Mouse (Mus musculus) neural tube, embryonic 15.5 days (tissue): ENCODE data around the gene Tmem9. TPM values are rescaled to one million over a fixed set of nuclear protein-coding genes. Genes with fewer than 3 reads are reported as not detected.

Source experiments
- ATAC-seq: fragments of 200-750 bp; cut with Nextera tagmentation; 2 replicates; pipeline ENCODE4 v1.8.0; 2017; ENCODE audit warnings: mild to moderate bottlenecking, moderate TSS enrichment, moderate library complexity; ENCODE audit not compliant: low FRiP score
- H3K27ac ChIP-seq: fragments of 300-500 bp; sonication (generic); replicated peaks from 2 replicates; pipeline ENCODE4 v1.5.1; 2015; ENCODE audit warnings: mild to moderate bottlenecking, inconsistent platforms
- H3K27me3 ChIP-seq: fragments of 300-500 bp; sonication (generic); replicated peaks from 2 replicates; pipeline ENCODE4 v1.6.1; 2015; ENCODE audit warnings: inconsistent platforms
- H3K36me3 ChIP-seq: fragments of 300-500 bp; sonication (generic); 2 replicates; pipeline ENCODE4 v1.6.1; 2015; ENCODE audit warnings: inconsistent platforms
- H3K4me1 ChIP-seq: fragments of 300-500 bp; sonication (generic); 2 replicates; pipeline ENCODE4 v1.6.1; 2015; ENCODE audit warnings: inconsistent platforms
- H3K4me2 ChIP-seq: fragments of 300-500 bp; sonication (generic); 2 replicates; pipeline ENCODE4 v1.6.1; 2015; ENCODE audit warnings: inconsistent platforms, mild to moderate bottlenecking, moderate library complexity
- H3K4me3 ChIP-seq: fragments of 300-500 bp; sonication (generic); replicated peaks from 2 replicates; pipeline ENCODE4 v1.5.1; 2015; ENCODE audit warnings: mild to moderate bottlenecking, inconsistent platforms
- H3K9ac ChIP-seq: fragments of 300-500 bp; sonication (generic); replicated peaks from 2 replicates; pipeline ENCODE4 v1.6.1; 2015; ENCODE audit warnings: mild to moderate bottlenecking, inconsistent platforms
- H3K9me3 ChIP-seq: fragments of 300-500 bp; sonication (generic); replicated peaks from 2 replicates; pipeline ENCODE4 v1.6.1; 2016; ENCODE audit warnings: inconsistent platforms
- WGBS: fragments of 180-500 bp; shearing (Covaris S2); methylation state at CpG from one replicate; pipeline ENCODE4 v1.1.7; 2015; ENCODE audit warnings: mixed read lengths; 5-methylcytosine and 5-hydroxymethylcytosine counted together
- polyA plus RNA-seq: library from polyadenylated mRNA; unstranded; fragments of >200 nt; fragmentation: Nextera tagmentation; extraction: Ambion mirVana; gene quantifications from 2 replicates; pipeline ENCODE4 v1.2.1, GENCODE M21; 2015

Tmem9 gene
- polyA plus RNA-seq, 1 experiment from 2014 or later, result 194 TPM

GRCm38 (mm10) chr1:136058594-136058993 lies 50.6 kb downstream of the Tmem9 start:
- Histone ChIP-seq H3K27ac (no peak overlapping the region), H3K9ac (no peak overlapping the region), H3K27me3 (no peaks in the 10 kb centered on the region), H3K36me3 (no peaks in the 10 kb centered on the region), H3K4me3 (no peak overlapping the region), H3K4me2 (no peak overlapping the region), H3K4me1 (peaks cover 13% of the 10 kb centered on the region; the same call in 1 of the 2 replicates), H3K9me3 (no peaks in the 10 kb centered on the region)
- WGBS, result 42% methylated on average over 3 of the region's 3 CpGs
- ATAC-seq, result no peak

- Histone ChIP-seq H3K9me3 (no peaks in the 10 kb centered on the region), H3K27ac (no peak overlapping the region), H3K4me1 (peaks cover 7% of the 10 kb centered on the region; the same call in 1 of the 2 replicates), H3K27me3 (no peaks in the 10 kb centered on the region), H3K36me3 (no peaks in the 10 kb centered on the region), H3K9ac (no peak overlapping the region), H3K4me2 (no peak overlapping the region), H3K4me3 (no peak overlapping the region)
- 53% methylated on average over 9 of the region's 9 CpGs for WGBS
- ATAC-seq, result no peak
Observed at GRCm38 (mm10) chr1:136061041-136061789, 53.3 kb downstream of the Tmem9 start.

GRCm38 (mm10) chr1:136061790-136062141 lies 53.8 kb downstream of the Tmem9 start:
- no peak for ATAC-seq
- Histone ChIP-seq H3K4me2 (no peak overlapping the region), H3K36me3 (no peaks in the 10 kb centered on the region), H3K27me3 (no peaks in the 10 kb centered on the region), H3K4me1 (0 out of 2 replicates have a peak, but pooled peaks cover 6% of the 10 kb centered on the region), H3K4me3 (no peak overlapping the region), H3K27ac (no peak overlapping the region), H3K9ac (no peak overlapping the region), H3K9me3 (no peaks in the 10 kb centered on the region)
- WGBS, result 78% methylated on average over 7 of the region's 7 CpGs

- Histone ChIP-seq H3K27ac (no peak overlapping the region), H3K4me2 (no peak overlapping the region), H3K27me3 (no peaks in the 10 kb centered on the region), H3K4me1 (0 out of 2 replicates have a peak, but pooled peaks cover 6% of the 10 kb centered on the region), H3K36me3 (no peaks in the 10 kb centered on the region), H3K9me3 (no peaks in the 10 kb centered on the region), H3K9ac (no peak overlapping the region), H3K4me3 (no peak overlapping the region)
- 74% methylated on average over 5 of the region's 5 CpGs for WGBS
- no peak for ATAC-seq
Observed at GRCm38 (mm10) chr1:136063991-136064390, 56.0 kb downstream of the Tmem9 start.

GRCm38 (mm10) chr1:136066621-136067020 lies 58.7 kb downstream of the Tmem9 start:
- H3K27ac ChIP-seq, result no peak overlapping the region
- H3K9me3 ChIP-seq, result no peaks in the 10 kb centered on the region
- H3K4me1 ChIP-seq, result 0 out of 2 replicates have a peak, but pooled peaks cover 3% of the 10 kb centered on the region
- H3K9ac ChIP-seq, result no peak overlapping the region
- H3K36me3 ChIP-seq, result no peaks in the 10 kb centered on the region
- no peak overlapping the region for H3K4me2 ChIP-seq
- H3K4me3 ChIP-seq, result no peak overlapping the region
- no peaks in the 10 kb centered on the region for H3K27me3 ChIP-seq
- no peak for ATAC-seq
- 71% methylated on average over 1 of the region's 1 CpGs for WGBS

GRCm38 (mm10) chr1:136067579-136067978 lies 59.6 kb downstream of the Tmem9 start:
- Histone ChIP-seq H3K27me3 (no peaks in the 10 kb centered on the region), H3K4me3 (no peak overlapping the region), H3K9ac (no peak overlapping the region), H3K4me1 (no peaks in the 10 kb centered on the region), H3K36me3 (no peaks in the 10 kb centered on the region), H3K4me2 (no peak overlapping the region), H3K9me3 (no peaks in the 10 kb centered on the region), H3K27ac (no peak overlapping the region)
- ATAC-seq, result no peak
- WGBS, result 77% methylated on average over 3 of the region's 3 CpGs

- no peak overlapping the region for H3K4me3 ChIP-seq
- ATAC-seq, result no peak
- no peak overlapping the region for H3K27ac ChIP-seq
- H3K4me1 ChIP-seq, result no peaks in the 10 kb centered on the region
- no peaks in the 10 kb centered on the region for H3K27me3 ChIP-seq
- no peaks in the 10 kb centered on the region for H3K9me3 ChIP-seq
- no peaks in the 10 kb centered on the region for H3K36me3 ChIP-seq
- 6% methylated on average over 3 of the region's 3 CpGs for WGBS
- no peak overlapping the region for H3K4me2 ChIP-seq
- H3K9ac ChIP-seq, result no peak overlapping the region
Observed at GRCm38 (mm10) chr1:136076086-136076485, 68.1 kb downstream of the Tmem9 start.

- Histone ChIP-seq H3K36me3 (no peaks in the 10 kb centered on the region), H3K27me3 (no peaks in the 10 kb centered on the region), H3K27ac (no peak overlapping the region), H3K4me2 (no peak overlapping the region), H3K9ac (no peak overlapping the region), H3K9me3 (no peaks in the 10 kb centered on the region; the same call in 1 of the 2 replicates), H3K4me1 (no peaks in the 10 kb centered on the region), H3K4me3 (no peak overlapping the region)
- ATAC-seq, result no peak
- WGBS, result 71% methylated on average over 4 of the region's 4 CpGs
Observed at GRCm38 (mm10) chr1:136077656-136078055, 69.7 kb downstream of the Tmem9 start.

- no peak overlapping the region for H3K4me2 ChIP-seq
- H3K4me3 ChIP-seq, result no peak overlapping the region
- H3K9ac ChIP-seq, result no peak overlapping the region
- no peaks in the 10 kb centered on the region for H3K4me1 ChIP-seq
- no peaks in the 10 kb centered on the region for H3K36me3 ChIP-seq
- H3K9me3 ChIP-seq, result no peaks in the 10 kb centered on the region; the same call in 1 of the 2 replicates
- H3K27ac ChIP-seq, result no peak overlapping the region
- H3K27me3 ChIP-seq, result no peaks in the 10 kb centered on the region
- 96% methylated on average over 1 of the region's 1 CpGs for WGBS
- no peak for ATAC-seq
Observed at GRCm38 (mm10) chr1:136081161-136081560, 73.2 kb downstream of the Tmem9 start.

Other genes with a start within 250 kb of the Tmem9 start
- 54.1 and 62.9 TPM in 2 replicates for gene Phlda3, start 242.0 kb upstream of the Tmem9 start, polyA plus RNA-seq
- gene Tnni1, start 228.7 kb upstream of the Tmem9 start, polyA plus RNA-seq, result 19.9 and 31.1 TPM in 2 replicates
- gene Lad1, start 189.6 kb upstream of the Tmem9 start, polyA plus RNA-seq, result 0.65 and 15.3 TPM in 2 replicates
- 9.7 and 12.3 TPM in 2 replicates for gene Tnnt2, start 171.8 kb upstream of the Tmem9 start, polyA plus RNA-seq
- gene Pkp1, start 88.9 kb upstream of the Tmem9 start, polyA plus RNA-seq, result 0.10 and 1.9 TPM in 2 replicates
- not detected in 2 replicates for gene Igfn1, start 1.8 kb upstream of the Tmem9 start, polyA plus RNA-seq
- not detected in 2 replicates for gene Ascl5, start 42.7 kb downstream of the Tmem9 start, polyA plus RNA-seq
- gene Cacna1s, start 44.6 kb downstream of the Tmem9 start, polyA plus RNA-seq, result 0.75 and 1.1 TPM in 2 replicates
- 32.3 and 37.1 TPM in 2 replicates for gene Kif21b, start 123.2 kb downstream of the Tmem9 start, polyA plus RNA-seq
- not detected in 2 replicates for gene Mroh3, start 204.7 kb downstream of the Tmem9 start, polyA plus RNA-seq
- gene Inava, start 226.1 kb downstream of the Tmem9 start, polyA plus RNA-seq, result 2.0 and 8.2 TPM in 2 replicates